Mouse (Mus musculus): ENCODE measurements around the gene Fam104a. TPM values are rescaled to one million over a fixed set of nuclear protein-coding genes. Genes with fewer than 3 reads are reported as not detected.

Gene Fam104a
- polyA plus RNA-seq, 2 experiments from 2014 or later, result 13.9 to 15.0 TPM

DNA sequence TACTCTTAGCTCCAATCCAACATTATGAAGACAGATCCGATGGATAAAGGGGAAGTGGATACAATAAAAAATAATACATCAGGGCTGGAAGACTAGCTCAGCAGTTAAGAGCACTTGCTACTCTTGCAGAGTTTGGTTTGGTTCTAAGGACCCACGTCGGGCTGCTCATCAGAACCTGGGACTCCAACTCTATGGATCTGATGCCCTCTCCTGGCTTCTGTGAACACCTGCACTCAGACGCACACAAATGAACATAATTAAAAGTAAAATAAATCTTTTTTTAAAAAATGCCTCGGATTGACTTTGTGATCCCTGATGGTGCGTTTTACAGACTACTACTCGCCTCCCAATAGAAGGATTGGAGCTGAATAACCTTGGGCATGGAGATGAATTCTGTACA lies 53.3 kb downstream of the Fam104a start:
- ATAC-seq, result no peak

DNA sequence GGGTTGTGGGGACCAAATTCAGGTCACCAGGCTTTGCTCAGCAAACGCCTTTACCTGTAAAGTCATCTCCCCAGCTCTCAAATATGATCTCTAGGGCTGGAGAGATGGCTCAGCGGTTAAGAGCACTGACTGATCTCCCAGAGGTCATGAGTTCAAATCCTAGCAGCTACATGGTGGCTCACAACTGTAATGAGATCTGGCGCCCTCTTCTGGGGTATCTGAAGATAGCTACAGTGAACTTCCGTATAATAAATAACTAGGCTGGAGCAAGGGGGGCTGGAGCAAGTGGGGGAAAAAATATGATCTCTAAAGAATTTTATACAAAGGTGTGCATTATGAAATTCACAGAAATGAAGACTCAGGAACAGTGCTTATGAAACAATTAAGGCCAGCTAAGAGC lies 56.2 kb downstream of the Fam104a start:
- ATAC-seq, result no peak

DNA sequence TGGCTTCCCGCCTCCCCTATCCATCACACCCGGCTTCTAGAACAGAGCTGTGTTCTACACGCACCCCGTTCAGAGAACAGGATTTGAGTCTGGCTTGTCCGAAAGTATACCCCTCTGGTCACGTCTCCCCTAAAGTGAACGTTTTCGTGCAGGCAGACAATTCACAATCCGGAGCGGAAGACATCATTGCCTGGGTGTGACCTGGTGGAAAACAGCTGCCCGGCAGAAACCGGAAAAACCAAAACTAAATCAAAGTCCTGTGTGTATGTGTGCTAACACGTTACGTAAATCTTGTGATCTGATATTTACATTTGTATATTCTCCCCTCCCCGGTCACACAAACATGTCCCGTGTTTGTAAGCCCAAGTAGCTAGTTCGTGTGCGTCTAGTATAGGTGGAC lies 58.5 kb downstream of the Fam104a start:
- ATAC-seq, result no peak

DNA sequence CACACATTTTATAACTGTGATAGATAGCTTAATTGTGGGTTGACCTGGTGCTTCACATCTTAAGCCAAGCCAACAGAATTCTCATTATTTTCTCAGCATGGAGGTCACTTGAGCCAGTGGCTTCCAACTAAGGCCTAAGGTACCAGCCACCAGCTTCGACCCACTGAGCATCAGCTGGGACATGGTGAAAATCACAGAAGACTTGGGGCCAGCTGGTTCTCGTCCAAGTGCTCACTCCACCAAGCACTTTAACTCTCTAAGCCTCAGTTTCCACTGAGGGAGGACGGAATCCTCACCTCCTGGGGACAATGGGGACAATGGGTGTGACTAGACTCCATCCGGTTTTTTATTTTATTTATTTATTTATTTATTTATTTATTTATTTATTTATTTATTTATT lies 61.9 kb downstream of the Fam104a start:
- ATAC-seq, result no peak

DNA sequence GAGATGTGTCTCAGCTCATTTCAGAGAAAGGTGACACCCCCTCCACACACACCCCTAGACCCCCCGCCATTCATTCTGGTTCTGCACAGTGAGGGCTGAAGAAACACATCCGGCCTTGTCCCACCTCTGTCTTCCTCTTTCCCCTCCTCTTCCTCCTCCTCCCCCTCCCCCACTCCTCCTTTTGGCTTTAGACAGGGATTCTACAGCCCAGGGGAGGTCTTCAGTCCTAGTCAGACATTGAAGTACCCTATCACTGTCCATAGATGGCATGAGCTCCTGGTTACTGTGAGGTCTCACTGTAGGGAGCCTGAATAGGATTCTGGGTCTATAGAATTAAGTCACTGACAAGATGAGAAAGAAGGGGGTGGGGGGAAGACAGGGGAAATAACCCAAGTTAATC lies 63.0 kb downstream of the Fam104a start:
- no peak for ATAC-seq

DNA sequence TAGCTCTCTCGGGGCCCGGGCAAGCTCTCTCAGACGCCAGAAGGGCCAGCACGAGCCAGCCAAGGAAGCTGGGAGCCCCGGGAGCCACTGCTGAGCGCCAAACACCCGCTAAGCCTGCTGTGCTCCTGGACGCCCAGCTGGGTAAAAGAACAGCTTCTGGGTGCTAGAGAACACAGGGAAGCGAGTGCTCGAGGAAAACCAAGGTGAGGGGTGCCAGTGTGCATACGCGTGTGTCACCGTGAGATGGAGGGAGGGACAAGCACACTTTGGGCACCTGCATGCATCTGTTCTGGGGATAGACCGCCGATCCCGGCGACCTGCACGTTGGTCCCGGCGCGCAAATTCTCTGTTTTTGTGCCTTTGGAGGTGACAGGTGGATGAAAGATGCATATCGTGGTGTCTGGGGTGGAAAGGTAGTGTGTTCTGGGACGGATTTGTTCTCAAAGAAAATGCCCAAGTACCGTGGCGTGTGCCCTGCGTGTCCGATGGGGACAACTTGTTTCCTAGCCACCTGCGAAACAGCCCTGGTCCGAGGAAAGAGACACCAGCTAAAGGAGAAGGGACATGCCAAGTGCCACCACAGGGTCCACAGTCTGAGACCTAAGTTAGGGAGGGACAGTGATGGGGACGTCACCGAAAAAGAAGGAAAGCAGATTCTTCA lies 64.4 kb downstream of the Fam104a start:
- peak; percentile 19 for ATAC-seq

DNA sequence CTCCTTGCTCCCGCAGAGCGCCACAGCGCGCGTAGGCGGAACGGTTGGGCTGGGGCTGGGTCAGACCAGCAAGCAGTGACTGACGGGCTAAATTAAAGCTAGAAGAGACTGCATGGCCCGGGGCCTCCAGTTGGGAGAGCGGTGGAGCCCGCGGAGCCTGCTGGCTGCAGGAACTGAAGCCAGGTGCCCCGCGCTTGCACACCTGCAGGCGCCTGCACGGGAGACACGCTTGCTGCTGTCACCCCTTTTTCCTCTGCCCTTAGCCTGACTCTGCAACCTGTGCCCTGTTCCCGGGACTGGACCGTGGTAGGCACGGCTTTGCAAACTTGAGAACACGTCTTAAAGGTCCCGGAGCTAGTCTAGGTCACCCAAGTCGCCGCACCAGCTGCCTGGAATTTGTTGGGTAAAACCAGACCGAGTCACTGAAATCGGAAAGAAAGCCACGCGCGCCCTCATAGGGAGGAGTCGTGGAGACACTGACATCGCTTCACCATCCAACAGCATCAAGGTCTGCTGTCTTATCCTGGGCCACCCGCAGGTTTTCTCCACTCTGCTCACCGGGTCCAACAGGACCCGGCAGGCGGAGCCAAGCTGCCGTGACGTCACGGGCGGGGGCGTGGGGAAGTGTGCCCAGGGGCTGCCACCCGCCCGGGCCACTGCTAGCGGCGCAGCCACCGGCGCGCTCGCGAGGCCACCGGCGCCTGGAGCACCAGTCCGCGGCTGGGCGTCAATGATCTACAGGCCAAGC lies 65.1 kb downstream of the Fam104a start, which contains the start of gene Sstr2:
TSS of gene Sstr2 (plus strand) at position 671 of the 748 bp plus-strand sequence.
- ATAC-seq, result peak; percentile 73

DNA sequence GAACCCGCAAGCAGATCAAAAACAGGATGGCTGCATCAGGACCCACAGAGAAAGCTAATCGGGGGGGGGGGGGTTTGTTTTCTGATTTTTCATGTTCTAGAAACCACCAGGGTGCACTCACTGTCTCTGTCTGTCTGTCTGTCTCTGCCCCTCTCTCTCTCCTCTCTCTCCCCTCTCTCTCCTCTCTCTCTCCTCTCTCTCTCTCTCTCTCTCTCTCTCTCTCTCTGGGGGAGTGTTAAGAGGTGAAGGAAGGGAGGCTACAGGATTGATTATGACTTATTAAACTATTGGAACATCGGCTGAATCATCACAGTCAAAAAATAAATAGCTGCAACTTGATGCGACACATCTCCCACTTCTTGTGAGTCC lies 65.7 kb downstream of the Fam104a start:
- no peak for ATAC-seq

DNA sequence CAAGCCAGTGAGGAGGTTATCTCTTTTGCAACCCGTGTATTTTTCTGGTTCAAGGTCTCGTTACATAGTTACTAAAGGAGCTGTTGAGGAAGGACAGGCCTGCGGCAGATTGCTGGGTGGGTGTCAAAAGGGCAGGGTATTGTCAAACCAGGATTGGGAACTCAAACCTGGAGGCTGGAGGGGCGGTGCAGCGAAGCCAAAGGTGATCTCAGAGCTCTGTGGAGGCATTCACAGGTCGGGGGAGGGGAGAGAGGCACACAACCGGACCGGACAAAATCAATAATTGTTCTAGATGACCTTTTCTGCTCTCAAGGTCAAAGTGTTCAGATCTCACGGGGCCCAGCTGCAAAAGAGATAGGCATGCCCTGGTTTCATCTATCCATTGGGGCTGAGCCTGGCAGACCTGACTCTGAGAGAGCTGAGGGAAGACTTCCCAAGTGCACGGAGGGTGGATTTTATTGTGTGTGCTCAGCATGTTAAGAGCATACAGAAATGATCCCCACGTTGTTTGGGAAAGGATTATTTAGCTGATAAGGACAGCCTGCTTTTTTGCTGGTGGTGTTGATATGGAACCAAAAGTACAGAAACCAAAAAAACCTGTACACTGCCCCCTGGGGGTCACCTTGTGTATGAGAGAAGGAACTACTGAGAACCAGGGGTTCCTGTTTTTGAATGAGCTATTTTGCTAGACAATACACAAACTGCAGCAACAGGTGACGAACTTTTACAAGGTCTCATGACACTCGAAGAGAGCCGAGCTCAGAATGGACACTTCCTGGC lies 66.6 kb downstream of the Fam104a start:
- ATAC-seq, result peak; percentile 63

DNA sequence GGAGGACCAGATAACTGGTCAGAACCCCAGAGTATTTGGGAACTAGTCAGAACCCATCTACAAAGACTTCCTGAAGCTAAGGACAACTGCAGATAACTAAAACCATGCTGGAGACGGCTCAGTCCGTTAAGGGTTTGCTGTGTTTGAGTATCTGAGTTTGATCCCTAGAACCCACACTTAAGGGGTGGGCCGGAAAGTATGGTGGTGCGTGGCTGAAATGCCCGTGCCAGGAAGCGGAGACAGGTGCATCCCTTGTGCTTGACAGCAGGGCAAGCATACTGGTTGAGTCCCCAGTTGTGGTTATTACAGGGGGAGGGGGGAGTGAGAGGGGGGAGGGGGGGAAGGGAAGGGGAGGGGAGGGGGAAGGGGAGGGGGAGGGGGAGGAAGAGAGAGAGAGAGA lies 69.5 kb downstream of the Fam104a start:
- ATAC-seq, result no peak

DNA sequence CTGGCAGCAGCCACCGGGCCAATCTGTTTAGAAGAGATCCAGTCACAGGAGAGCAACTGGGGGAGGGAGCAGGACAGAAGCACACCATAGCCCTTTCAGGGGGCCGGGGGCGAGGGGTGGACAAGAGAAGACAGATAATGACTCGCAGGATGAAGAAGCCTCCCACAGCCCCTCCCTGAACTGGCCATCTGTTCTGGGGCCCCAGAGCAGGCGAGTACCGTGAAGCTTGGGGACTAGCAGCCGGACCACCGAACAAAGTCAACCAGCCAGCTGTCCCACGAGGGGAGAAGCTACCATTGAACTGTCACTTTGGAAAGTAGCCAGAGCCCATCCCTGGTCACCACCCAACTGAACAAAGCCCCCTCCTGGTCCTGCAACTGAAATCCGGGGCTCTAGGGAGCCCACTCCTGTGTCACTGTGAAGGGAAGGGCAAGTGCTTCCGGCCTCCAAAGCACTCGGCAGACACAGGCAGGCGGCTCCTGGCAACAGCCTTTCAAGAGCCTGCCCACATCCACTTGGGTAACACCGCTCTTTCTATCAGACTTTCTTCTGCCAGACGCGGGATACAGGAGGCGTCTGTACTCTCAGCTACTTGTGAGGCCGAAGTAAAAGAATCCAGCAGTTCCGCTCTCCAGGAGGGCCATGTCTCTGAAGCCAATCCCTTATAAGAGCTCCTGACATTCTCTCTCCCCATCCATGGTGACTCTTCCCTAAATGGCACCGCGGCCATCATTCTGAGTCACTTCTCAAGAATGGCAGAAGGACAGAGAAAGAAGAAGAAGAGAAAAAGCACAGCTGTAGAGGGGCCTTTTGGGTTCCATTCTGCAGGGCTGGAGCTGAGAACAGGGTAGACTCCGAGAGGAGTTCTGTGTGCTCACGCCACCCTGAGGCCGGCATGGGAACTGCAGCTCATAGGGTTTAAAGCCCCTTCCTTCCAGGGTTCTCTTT lies 72.0 kb downstream of the Fam104a start:
- peak; percentile 92 for ATAC-seq

Other genes starting within 250 kb of the Fam104a start
- under 1 TPM in 1 of 2 experiments, not detected in 1; 0.35 TPM for gene Sstr2, start 64.8 kb downstream of the Fam104a start, polyA plus RNA-seq (2017; shearing (Covaris generic))
- gene Cog1, start 35.0 kb downstream of the Fam104a start, polyA plus RNA-seq (2017; shearing (Covaris generic)), result 10 to 100 TPM; 15.4 to 19.3 TPM
- gene Slc39a11, start 34.1 kb downstream of the Fam104a start, polyA plus RNA-seq (2017; shearing (Covaris generic)), result 10 to 100 TPM; 12.0 to 17.9 TPM
- 10 to 100 TPM in 1 of 2 experiments, 1 to 10 TPM in 1; 8.0 to 11.3 TPM for gene D11Wsu47e, start 257 bp upstream of the Fam104a start, polyA plus RNA-seq (2017; shearing (Covaris generic))
- 1 to 10 TPM in 1 of 2 experiments, not detected in 1; 1.0 TPM for gene Cpsf4l, start 25.9 kb upstream of the Fam104a start, polyA plus RNA-seq (2017; shearing (Covaris generic))
- 1 to 10 TPM; 2.1 to 2.3 TPM for gene Cdc42ep4, start 67.7 kb upstream of the Fam104a start, polyA plus RNA-seq (2017; shearing (Covaris generic))

All from CD4-positive, CD25-positive, alpha-beta regulatory T cell, adult 4 months (primary cell).